Mouse (Mus musculus) liver, embryonic 14.5 days (tissue): ENCODE data around the gene Sypl.
"Not testable (repeated sequence)": the region's sequence is repeated elsewhere in the genome, so short reads cannot be mapped to it uniquely, and the experiment has no call there.

Experiments used
- CTCF ChIP-seq: IDR thresholded peaks from 2 replicates; pipeline ENCODE4 v1.5.1; 2016; ENCODE audit warnings: antibody characterized with exemption, low read depth, control low read depth
- EP300 ChIP-seq: IDR thresholded peaks from 2 replicates; pipeline ENCODE4 v1.6.1; 2016; ENCODE audit warnings: antibody characterized with exemption, low read depth

- not testable (repeated sequence) for TF ChIP-seq EP300, CTCF
Measured at GRCm38 (mm10) chr12:32999778-33000177, 46.1 kb downstream of the Sypl start.
